ENCODE assay signal across 8 mouse cellular contexts in the genomic region with DNA sequence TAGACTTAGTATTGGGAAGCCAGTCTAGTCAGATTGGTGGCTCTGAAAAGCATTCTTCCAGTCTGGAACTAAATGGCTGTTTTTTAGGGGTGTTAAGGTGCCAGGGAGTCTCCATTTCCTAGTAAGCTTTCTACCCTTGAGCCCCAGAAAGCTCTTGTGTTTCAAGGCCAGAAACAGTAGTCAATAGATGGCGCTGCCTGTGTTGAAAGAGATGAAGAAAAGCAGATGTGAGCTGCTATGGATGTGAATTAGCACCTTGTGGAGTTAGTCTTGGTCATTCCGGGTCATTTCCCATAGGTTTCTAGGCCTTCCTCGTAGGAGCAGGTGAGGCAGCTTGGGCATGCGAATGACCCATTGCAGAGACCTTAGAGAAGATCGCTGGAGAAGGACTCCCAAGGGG. TPM values are rescaled to one million over a fixed set of nuclear protein-coding genes. Genes with fewer than 3 reads are reported as not detected.
DNase-seq lines count a peak whose midpoint lies in the region; ATAC-seq and TF ChIP-seq lines count a peak whose summit lies in the region.
"Had no signal": no experiment of that assay in that cellular context is flagged by ENCODE, and none has a peak within 500 bp of the region (broad histone marks: within the 10 kb centered on the region; RNA-seq: fewer than 3 reads in every experiment).

No protein-coding gene starts in this region.

- ATAC-seq in kidney, postnatal 0 days (replicated peaks; ENCODE audit: low FRiP score, low read depth): no peak
- ATAC-seq in kidney, embryonic 14.5 days (ENCODE audit: low FRiP score, low TSS enrichment): no peak
- no peak for ATAC-seq in liver, embryonic 14.5 days (ENCODE audit: insufficient read depth)

- H3K4me3 ChIP-seq in kidney, postnatal 0 days (replicated peaks; ENCODE audit: low read depth, low read length): no peak overlapping the region
- no peak overlapping the region; the same call in 1 of the 2 replicates for H3K4me3 ChIP-seq in kidney, embryonic 14.5 days (ENCODE audit: low read length)
- H3K4me3 ChIP-seq in liver, embryonic 14.5 days (ENCODE audit: insufficient read depth in 1 of 2, low read depth in 2 of 2, low read length in 2 of 2): no peak overlapping the region

- H3K27ac ChIP-seq in kidney, postnatal 0 days: no peak overlapping the region
- no peak overlapping the region for H3K27ac ChIP-seq in kidney, embryonic 14.5 days (ENCODE audit: low read depth, low read length)
- no peak overlapping the region for H3K27ac ChIP-seq in liver, embryonic 14.5 days

- no peak for TF ChIP-seq EP300 in liver, embryonic 14.5 days (IDR thresholded peaks at IDR 0.05; ENCODE audit: low read depth)

- 73% methylated on average over 5 of the region's 5 CpGs for WGBS in kidney, postnatal 0 days
- WGBS in kidney, embryonic 14.5 days: 69% methylated on average over 5 of the region's 5 CpGs
- WGBS in liver, embryonic 14.5 days (ENCODE audit: insufficient replicate concordance): 70% methylated on average over 5 of the region's 5 CpGs

- H3K27me3 ChIP-seq in kidney, postnatal 0 days (ENCODE audit: insufficient read depth, low read length): no peaks in the 10 kb centered on the region
- no peaks in the 10 kb centered on the region for H3K27me3 ChIP-seq in kidney, embryonic 14.5 days (ENCODE audit: control insufficient read depth, insufficient read depth, low read length)
- H3K27me3 ChIP-seq in liver, embryonic 14.5 days (ENCODE audit: control insufficient read depth, insufficient read depth, low read length): no peaks in the 10 kb centered on the region

- H3K4me2 ChIP-seq in kidney, postnatal 0 days (ENCODE audit: low read length): no peak overlapping the region
- H3K4me2 ChIP-seq in kidney, embryonic 14.5 days (replicated peaks; ENCODE audit: low read depth, low read length): no peak overlapping the region
- H3K4me2 ChIP-seq in liver, embryonic 14.5 days (ENCODE audit: low read depth): peak overlapping the region; percentile 97; the same call in 1 of the 2 replicates

- DNase-seq in kidney, postnatal 0 days (ENCODE audit: low spot score): peak; percentile 14
- DNase-seq in ES-CJ7 (ENCODE audit: low read depth, low spot score) (peak; percentile 54), adipocyte (ENCODE audit: low spot score) (no peak)
- peak; percentile 35 for DNase-seq in c-Kit-positive CD71-positive TER-119-positive erythroid progenitor cells, embryonic 14.5 days (ENCODE audit: low spot score)
- DNase-seq in liver, embryonic 14.5 days (ENCODE audit: low read depth in 3 of 3, low spot score in 3 of 3): no peak
- DNase-seq in cerebellum, postnatal 25 days: no peak
- DNase-seq: adrenal gland, adult 8-10 months had no signal

- peak; percentile 42 for TF ChIP-seq CTCF in kidney, postnatal 0 days (IDR thresholded peaks at IDR 0.05; ENCODE audit: low read depth)
- TF ChIP-seq CTCF in liver, embryonic 14.5 days (IDR thresholded peaks at IDR 0.05; ENCODE audit: low read depth): peak; percentile 44; the same call in 1 of the 2 replicates

- H3K9ac ChIP-seq in kidney, postnatal 0 days (ENCODE audit: low read depth, low read length): no peak overlapping the region
- no peak overlapping the region for H3K9ac ChIP-seq in kidney, embryonic 14.5 days (ENCODE audit: low read depth, low read length)
- H3K9ac ChIP-seq in liver, embryonic 14.5 days (replicated peaks): no peak overlapping the region

- no peaks in the 10 kb centered on the region; the same call in 1 of the 2 replicates for H3K4me1 ChIP-seq in kidney, postnatal 0 days (replicated peaks; ENCODE audit: insufficient read depth, low read length)
- peaks cover 16% of the 10 kb centered on the region for H3K4me1 ChIP-seq in kidney, embryonic 14.5 days (ENCODE audit: control insufficient read depth, insufficient read depth, low read length)
- H3K4me1 ChIP-seq in liver, embryonic 14.5 days (replicated peaks; ENCODE audit: control insufficient read depth in 2 of 2, insufficient read depth in 2 of 2, low read length in 1 of 2): peaks cover 5 to 18% of the 10 kb centered on the region in 2 experiments; a peak in 3 of 4 replicates

- peaks cover 12% of the 10 kb centered on the region; the same call in 1 of the 2 replicates for H3K36me3 ChIP-seq in kidney, postnatal 0 days (ENCODE audit: insufficient read depth, low read length)
- peaks cover 27% of the 10 kb centered on the region for H3K36me3 ChIP-seq in kidney, embryonic 14.5 days (ENCODE audit: control insufficient read depth, insufficient read depth, low read length)
- H3K36me3 ChIP-seq in liver, embryonic 14.5 days (replicated peaks; ENCODE audit: control insufficient read depth, insufficient read depth, low read depth): peaks cover 15% of the 10 kb centered on the region

- H3K9me3 ChIP-seq in kidney, postnatal 0 days (replicated peaks; ENCODE audit: low read length): no peaks in the 10 kb centered on the region
- no peaks in the 10 kb centered on the region for H3K9me3 ChIP-seq in kidney, embryonic 14.5 days (ENCODE audit: control insufficient read depth, low read length)
- no peaks in the 10 kb centered on the region for H3K9me3 ChIP-seq in liver, embryonic 14.5 days (ENCODE audit: control insufficient read depth, low read length)

RNA-seq across cellular contexts. Expression of gene Ddx11, which starts 1.9 kb away (rescaled TPM):
- 5.6 and 6.8 TPM in 2 replicates for polyA plus RNA-seq in kidney, postnatal 0 days (2015; fragmentation: Nextera tagmentation; extraction: Ambion mirVana)
- polyA plus RNA-seq in kidney, embryonic 14.5 days (2014; fragmentation: Nextera tagmentation; extraction: Ambion mirVana): 13.9 and 26.3 TPM in 2 replicates
- polyA plus RNA-seq in liver, embryonic 14.5 days (2012; rRNA removed): 5.0 and 7.0 TPM in 2 replicates
- 4.7 and 6.3 TPM in 2 replicates for polyA plus RNA-seq in liver, embryonic 14.5 days (2014; fragmentation: Nextera tagmentation; extraction: Ambion mirVana)

RNA-seq across cellular contexts. Expression of gene Washc1, which starts 13.9 kb away (rescaled TPM):
- 41.6 and 43.7 TPM in 2 replicates for polyA plus RNA-seq in kidney, postnatal 0 days (2015; fragmentation: Nextera tagmentation; extraction: Ambion mirVana)
- 33.1 and 38.4 TPM in 2 replicates for polyA plus RNA-seq in kidney, embryonic 14.5 days (2014; fragmentation: Nextera tagmentation; extraction: Ambion mirVana)
- 9.9 and 12.0 TPM in 2 replicates for polyA plus RNA-seq in liver, embryonic 14.5 days (2012; rRNA removed)
- polyA plus RNA-seq in liver, embryonic 14.5 days (2014; fragmentation: Nextera tagmentation; extraction: Ambion mirVana): 12.9 and 16.7 TPM in 2 replicates

RNA-seq across cellular contexts. Expression of gene Ndufv2, which starts 23.9 kb away (rescaled TPM):
- polyA plus RNA-seq in kidney, postnatal 0 days (2015; fragmentation: Nextera tagmentation; extraction: Ambion mirVana): 536 and 576 TPM in 2 replicates
- polyA plus RNA-seq in kidney, embryonic 14.5 days (2014; fragmentation: Nextera tagmentation; extraction: Ambion mirVana): 380 and 457 TPM in 2 replicates
- polyA plus RNA-seq in liver, embryonic 14.5 days (2012; rRNA removed): 28.6 and 54.6 TPM in 2 replicates
- 268 and 273 TPM in 2 replicates for polyA plus RNA-seq in liver, embryonic 14.5 days (2014; fragmentation: Nextera tagmentation; extraction: Ambion mirVana)

RNA-seq across cellular contexts. Expression of gene Ankrd12, which starts 48.3 kb away (rescaled TPM):
- polyA plus RNA-seq in kidney, postnatal 0 days (2015; fragmentation: Nextera tagmentation; extraction: Ambion mirVana): 22.8 and 26.4 TPM in 2 replicates
- polyA plus RNA-seq in kidney, embryonic 14.5 days (2014; fragmentation: Nextera tagmentation; extraction: Ambion mirVana): 20.4 and 21.3 TPM in 2 replicates
- 1.7 and 2.7 TPM in 2 replicates for polyA plus RNA-seq in liver, embryonic 14.5 days (2012; rRNA removed)
- 5.7 and 6.2 TPM in 2 replicates for polyA plus RNA-seq in liver, embryonic 14.5 days (2014; fragmentation: Nextera tagmentation; extraction: Ambion mirVana)

Comparison
In these comparisons a context has a peak if more than half of its experiments do, and no peak if none do; other contexts are left out.
1. DNase-seq: peak in kidney, postnatal 0 days (single experiment), ES-CJ7 (single experiment) and c-Kit-positive CD71-positive TER-119-positive erythroid progenitor cells, embryonic 14.5 days (single experiment); none in liver, embryonic 14.5 days (0 of 3), adipocyte (single experiment) and cerebellum, postnatal 25 days (0 of 2).